Mouse (Mus musculus) hindbrain, embryonic 13.5 days (tissue): Measurements from ENCODE around the gene Tbx21. TPM values are rescaled to one million over a fixed set of nuclear protein-coding genes. Genes with fewer than 3 reads are reported as not detected.
A peak's percentile ranks its signal among the peaks of the same experiment; 100 is the strongest.

Experiments
- ATAC-seq: fragments of 200-750 bp; cut with Nextera tagmentation; 2 replicates; pipeline ENCODE4 v1.8.0; 2017; ENCODE audit warnings: moderate TSS enrichment; ENCODE audit not compliant: low FRiP score
- H3K27ac ChIP-seq: fragments of 300-500 bp; sonication (generic); 2 replicates; pipeline ENCODE4 v1.5.1; 2015; ENCODE audit warnings: inconsistent platforms, mild to moderate bottlenecking, moderate library complexity
- H3K27me3 ChIP-seq: fragments of 300-500 bp; sonication (generic); 2 replicates; pipeline ENCODE4 v1.6.1; 2015; ENCODE audit warnings: mild to moderate bottlenecking, inconsistent platforms
- H3K36me3 ChIP-seq: fragments of 300-500 bp; sonication (generic); 2 replicates; pipeline ENCODE4 v1.6.1; 2015; ENCODE audit warnings: mild to moderate bottlenecking, inconsistent platforms
- H3K4me1 ChIP-seq: fragments of 300-500 bp; sonication (generic); replicated peaks from 2 replicates; pipeline ENCODE4 v1.6.1; 2015; ENCODE audit warnings: inconsistent platforms
- H3K4me2 ChIP-seq: fragments of 300-500 bp; sonication (generic); 2 replicates; pipeline ENCODE4 v1.6.1; 2015; ENCODE audit warnings: inconsistent platforms, mild to moderate bottlenecking, moderate library complexity
- H3K4me3 ChIP-seq: fragments of 300-500 bp; sonication (generic); 2 replicates; pipeline ENCODE4 v1.5.1; 2015; ENCODE audit warnings: mild to moderate bottlenecking, inconsistent platforms
- H3K9ac ChIP-seq: fragments of 300-500 bp; sonication (generic); 2 replicates; pipeline ENCODE4 v1.6.1; 2015; ENCODE audit warnings: mild to moderate bottlenecking, inconsistent platforms
- H3K9me3 ChIP-seq: fragments of 300-500 bp; sonication (generic); 2 replicates; pipeline ENCODE4 v1.6.1; 2016; ENCODE audit warnings: inconsistent platforms
- WGBS: fragments of 180-500 bp; shearing (Covaris S2); methylation state at CpG from one replicate; pipeline ENCODE4 v1.1.7; 2015; 5-methylcytosine and 5-hydroxymethylcytosine counted together
- polyA plus RNA-seq: library from polyadenylated mRNA; unstranded; fragments of >200 nt; fragmentation: Nextera tagmentation; extraction: Ambion mirVana; gene quantifications from 2 replicates; pipeline ENCODE4 v1.2.1, GENCODE M21; 2015

Gene Tbx21
- 0.16 and 0.21 TPM in 2 replicates for polyA plus RNA-seq

DNA sequence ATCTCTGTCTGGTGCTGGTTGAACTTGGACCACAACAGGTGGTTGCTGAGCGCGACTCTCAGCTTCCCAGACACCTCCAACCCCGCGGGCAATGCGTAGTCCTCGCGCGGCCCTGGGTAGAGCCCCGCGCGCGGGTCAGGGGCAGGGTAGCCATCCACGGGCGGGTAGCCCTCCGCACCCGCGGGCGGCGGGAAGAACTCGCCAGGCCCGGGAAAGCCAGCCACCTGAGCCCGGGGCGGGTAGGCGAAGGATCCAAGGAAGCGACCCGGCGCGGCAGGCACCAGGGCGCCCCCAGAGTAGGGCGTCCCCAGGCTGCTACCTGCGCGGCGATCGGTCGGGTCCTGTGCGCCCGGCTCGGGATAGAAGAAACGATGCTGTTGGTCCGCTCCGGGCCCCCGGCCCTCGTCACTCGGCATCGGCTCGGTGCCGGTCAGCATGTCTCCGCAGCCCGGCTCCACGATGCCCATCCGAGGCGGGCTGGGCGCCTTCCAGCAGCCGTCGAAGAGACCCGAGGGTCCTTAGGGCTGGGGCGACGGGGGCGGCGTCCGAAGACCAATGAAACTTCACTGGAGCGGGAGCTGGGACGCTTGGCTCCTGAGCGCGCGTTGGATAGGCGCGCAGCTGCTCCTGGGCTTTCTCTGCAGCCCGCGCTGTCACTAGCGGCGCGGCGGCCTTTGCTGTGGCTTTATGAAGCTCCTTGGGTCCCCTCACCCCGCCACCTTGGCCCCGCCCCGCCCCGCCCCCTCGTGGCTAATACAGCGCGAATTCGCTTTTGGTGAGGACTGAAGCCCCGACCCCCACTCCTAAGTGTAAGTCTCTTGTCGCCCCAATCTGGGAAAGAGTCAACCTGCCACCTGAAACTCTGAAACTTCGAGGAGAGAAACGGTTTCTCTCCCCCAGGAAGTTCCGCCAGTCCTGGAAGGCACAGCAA, at the start of gene Tbx21:
Tbx21 (minus strand) TSS at position 661 of the 931 bp plus-strand sequence.
- Histone ChIP-seq H3K27ac (no peak within 1 kb of the TSS), H3K9me3 (no peaks in the 10 kb centered on the region), H3K4me3 (peak within 1 kb of the TSS; percentile 43), H3K4me2 (peak within 1 kb of the TSS; percentile 67), H3K9ac (peak within 1 kb of the TSS; percentile 55), H3K27me3 (peaks cover 80% of the 10 kb centered on the region), H3K4me1 (peaks cover 18% of the 10 kb centered on the region), H3K36me3 (no peaks in the 10 kb centered on the region)
- WGBS: under 1% methylated on average over 86 of the region's 87 CpGs
- no peak for ATAC-seq

DNA sequence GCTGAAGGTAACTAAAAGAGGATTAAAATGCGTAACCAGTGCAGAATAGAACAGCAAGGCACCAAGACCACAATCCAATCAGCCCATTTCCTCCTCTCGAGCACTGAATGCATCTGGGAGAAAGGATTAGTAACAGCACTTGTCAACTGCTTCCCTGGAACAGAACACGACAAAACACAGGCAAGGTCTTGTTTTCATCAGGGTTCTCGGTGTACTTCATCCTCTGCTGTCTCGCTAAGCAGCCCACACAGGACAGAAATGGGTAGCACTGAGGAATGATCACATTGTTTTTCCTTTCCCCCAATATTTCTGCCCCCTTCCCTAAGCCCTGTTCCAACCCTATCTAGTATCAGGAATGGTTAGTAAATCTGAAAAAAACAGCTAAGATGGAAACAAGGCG, 45.2 kb upstream of the Tbx21 start:
- no peak overlapping the region for H3K9ac ChIP-seq
- H3K27me3 ChIP-seq: no peaks in the 10 kb centered on the region
- no peak overlapping the region for H3K4me2 ChIP-seq
- peaks cover 93% of the 10 kb centered on the region for H3K36me3 ChIP-seq
- H3K9me3 ChIP-seq: no peaks in the 10 kb centered on the region
- no peak for ATAC-seq
- WGBS: 75% methylated on average over 6 of the region's 6 CpGs
- H3K4me3 ChIP-seq: no peak overlapping the region
- H3K4me1 ChIP-seq: no peaks in the 10 kb centered on the region
- no peak overlapping the region for H3K27ac ChIP-seq

DNA sequence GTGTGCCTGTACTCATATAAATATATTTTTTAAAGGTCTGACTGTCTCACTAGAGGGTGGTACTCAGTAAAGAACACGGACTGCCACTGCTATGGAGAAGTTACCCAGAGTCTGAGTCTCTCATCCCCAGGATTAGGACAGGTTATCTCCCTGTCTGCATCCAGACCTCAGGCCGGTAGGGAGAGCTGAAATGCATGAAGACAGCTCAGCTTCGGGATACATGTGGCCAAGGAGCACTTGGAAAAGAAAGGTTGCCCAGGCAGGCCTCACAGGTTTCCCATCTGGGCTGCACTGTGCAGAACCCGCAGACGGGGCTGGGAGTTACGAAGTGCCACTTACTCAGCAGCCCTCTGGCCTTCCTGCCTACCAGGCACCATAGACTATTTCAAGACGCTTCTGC, 41.9 kb upstream of the Tbx21 start:
- Histone ChIP-seq H3K27ac (no peak overlapping the region), H3K27me3 (no peaks in the 10 kb centered on the region), H3K4me3 (no peak overlapping the region), H3K9me3 (no peaks in the 10 kb centered on the region), H3K9ac (no peak overlapping the region), H3K4me1 (peaks cover 11% of the 10 kb centered on the region), H3K4me2 (no peak overlapping the region), H3K36me3 (peaks cover 66% of the 10 kb centered on the region)
- WGBS: 86% methylated on average over 7 of the region's 7 CpGs
- ATAC-seq: no peak

DNA sequence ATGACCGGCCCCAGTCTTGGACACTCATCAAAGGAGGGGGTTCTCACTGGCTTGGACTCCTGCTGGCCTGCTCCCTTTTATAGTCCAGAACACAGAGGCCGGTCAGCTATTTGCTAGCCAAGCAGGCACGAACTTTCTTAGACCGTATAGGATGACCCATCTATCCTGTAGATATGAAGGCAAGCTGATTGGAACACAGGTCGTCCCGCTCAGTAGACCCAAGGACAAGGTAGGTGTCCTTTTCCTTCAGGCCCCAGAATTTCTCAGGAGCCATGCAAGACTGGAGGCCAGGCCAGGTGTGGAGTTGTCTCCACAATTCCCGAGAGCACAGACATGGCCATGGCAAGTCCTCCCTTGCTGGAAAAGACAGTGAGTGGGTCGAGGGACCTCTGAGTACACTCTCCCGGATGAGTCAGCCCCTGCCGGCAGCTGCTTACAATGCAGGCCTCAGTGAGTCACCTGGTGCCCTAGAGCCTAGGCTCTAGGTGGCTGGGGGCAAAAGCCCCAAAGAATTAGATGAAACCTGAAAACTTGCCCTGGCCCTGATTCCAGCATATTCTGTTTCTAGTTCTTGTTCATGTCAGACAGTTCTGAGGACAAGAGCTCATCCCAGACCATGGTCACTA, 37.6 kb upstream of the Tbx21 start:
- peak overlapping the region; percentile 74; the same call in 1 of the 2 replicates for H3K4me3 ChIP-seq
- peaks cover 38% of the 10 kb centered on the region for H3K4me1 ChIP-seq
- ATAC-seq: no peak
- 11% methylated on average over 10 of the region's 10 CpGs for WGBS
- H3K36me3 ChIP-seq: peaks cover 38% of the 10 kb centered on the region
- peak overlapping the region; percentile 80 for H3K4me2 ChIP-seq
- H3K9ac ChIP-seq: peak overlapping the region; percentile 92
- H3K27me3 ChIP-seq: peaks cover 11% of the 10 kb centered on the region
- H3K9me3 ChIP-seq: no peaks in the 10 kb centered on the region
- peak overlapping the region; percentile 97; the same call in 1 of the 2 replicates for H3K27ac ChIP-seq

DNA sequence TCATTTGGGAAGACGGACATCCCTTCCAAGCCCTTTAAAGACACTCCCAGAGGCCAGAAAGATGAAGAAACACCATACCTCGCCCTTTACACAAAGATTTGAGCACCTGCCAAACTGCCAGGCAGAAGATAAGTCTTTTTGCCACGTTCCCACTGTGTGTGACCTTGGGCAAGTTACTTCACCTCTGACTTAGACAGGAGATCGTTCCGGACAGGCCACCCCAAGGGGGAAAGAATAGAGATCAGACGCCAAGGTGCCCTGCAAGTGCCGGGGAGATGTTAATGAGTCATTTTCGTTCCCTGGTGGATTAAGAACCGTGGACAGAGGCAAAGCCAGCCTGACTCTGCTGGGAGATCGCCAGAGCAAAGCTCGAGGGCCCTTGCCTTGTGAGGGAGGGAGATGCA, 36.9 kb upstream of the Tbx21 start:
- H3K4me3 ChIP-seq: peak overlapping the region; percentile 74
- H3K27ac ChIP-seq: peak overlapping the region; percentile 97
- peak overlapping the region; percentile 80 for H3K4me2 ChIP-seq
- ATAC-seq: no peak
- WGBS: 0% methylated on average over 11 of the region's 11 CpGs
- peak overlapping the region; percentile 92 for H3K9ac ChIP-seq
- peaks cover 38% of the 10 kb centered on the region for H3K36me3 ChIP-seq
- peaks cover 11% of the 10 kb centered on the region for H3K27me3 ChIP-seq
- H3K9me3 ChIP-seq: no peaks in the 10 kb centered on the region
- H3K4me1 ChIP-seq: peaks cover 42% of the 10 kb centered on the region

DNA sequence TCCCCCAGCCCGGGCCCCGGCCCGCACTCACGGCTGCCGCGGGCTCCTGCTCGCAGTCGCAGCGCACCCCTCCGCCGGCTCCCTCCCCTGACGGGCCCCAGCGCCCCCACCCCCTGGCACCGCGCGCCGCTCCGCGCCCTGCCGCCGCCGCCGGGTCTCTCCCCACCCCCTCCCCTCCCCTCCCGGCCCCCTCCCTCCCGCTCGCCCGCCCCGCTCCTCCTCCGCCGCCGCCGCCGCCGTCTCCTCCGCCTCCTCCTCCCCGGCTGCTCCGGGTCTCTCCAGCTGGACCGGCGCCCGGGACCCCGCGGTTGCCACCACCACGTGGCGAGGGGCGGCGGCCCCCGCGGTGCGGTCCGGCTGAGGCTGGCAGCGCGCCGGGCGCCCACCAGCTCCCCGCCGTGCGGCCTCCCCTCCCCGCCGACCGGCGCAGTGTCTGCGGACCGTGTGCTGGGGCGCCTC, 36.2 kb upstream of the Tbx21 start, which contains the start of gene Tbkbp1:
Tbkbp1 (minus strand) TSS at position 153 of the 459 bp plus-strand sequence.
- Histone ChIP-seq H3K36me3 (peaks cover 37% of the 10 kb centered on the region), H3K4me2 (peak within 1 kb of the TSS; percentile 80), H3K27me3 (peaks cover 11% of the 10 kb centered on the region), H3K4me3 (peak within 1 kb of the TSS; percentile 74), H3K9me3 (no peaks in the 10 kb centered on the region), H3K4me1 (peaks cover 47% of the 10 kb centered on the region), H3K9ac (peak within 1 kb of the TSS; percentile 92), H3K27ac (peak within 1 kb of the TSS; percentile 97)
- 0% methylated on average over 20 of the region's 64 CpGs for WGBS
- peak; percentile 18 for ATAC-seq

DNA sequence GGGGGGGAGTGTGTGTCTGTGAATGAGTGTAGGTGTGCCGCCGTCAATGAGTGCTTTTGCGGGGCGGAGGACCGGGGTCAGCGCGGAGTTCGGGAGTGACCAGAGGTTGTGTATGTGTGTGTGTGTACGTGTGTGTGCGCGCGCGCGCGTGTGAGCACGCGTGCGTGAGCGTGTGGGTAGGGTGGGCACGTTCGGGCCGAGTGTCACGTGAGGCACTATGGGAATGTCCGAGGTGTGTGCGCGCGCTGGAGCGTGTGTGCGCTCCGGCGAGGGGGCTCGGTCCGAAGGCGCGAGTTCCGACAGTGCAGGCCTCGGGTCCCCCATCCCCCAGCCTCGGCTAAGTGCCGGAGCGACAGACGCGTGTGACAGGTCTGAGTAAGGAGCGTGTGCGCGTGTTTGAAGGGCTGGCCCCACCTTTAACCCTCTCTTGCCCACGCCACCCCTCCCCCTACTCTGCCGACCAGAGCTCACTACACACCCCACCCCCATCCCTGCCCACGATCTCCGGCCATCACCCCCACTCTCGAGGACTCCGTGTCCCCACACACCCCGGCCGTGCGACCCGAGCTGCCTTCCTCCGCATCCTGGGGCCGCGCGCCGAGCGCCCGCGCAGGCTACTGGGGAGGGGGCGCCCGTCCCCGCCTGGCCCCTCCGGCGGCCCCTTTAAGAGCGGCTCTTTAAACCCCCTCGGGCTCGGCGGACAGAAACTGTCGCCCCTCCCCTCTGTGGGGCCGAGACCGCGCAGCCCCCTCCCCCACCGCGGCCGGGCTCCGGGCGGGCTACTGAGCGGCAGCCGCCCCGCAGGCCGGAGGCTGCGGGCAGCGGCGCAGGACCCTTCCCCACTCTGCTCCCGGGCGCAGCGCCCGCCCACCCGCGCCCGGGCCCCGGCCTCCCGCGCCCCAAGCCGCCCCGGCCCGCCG, 35.5 kb upstream of the Tbx21 start:
- peaks cover 38% of the 10 kb centered on the region for H3K36me3 ChIP-seq
- peak; percentile 82 for ATAC-seq
- H3K4me2 ChIP-seq: peak overlapping the region; percentile 80
- peak overlapping the region; percentile 97 for H3K27ac ChIP-seq
- no peaks in the 10 kb centered on the region for H3K9me3 ChIP-seq
- H3K4me1 ChIP-seq: peaks cover 47% of the 10 kb centered on the region
- WGBS: under 1% methylated on average over 91 of the region's 102 CpGs
- H3K9ac ChIP-seq: peak overlapping the region; percentile 92
- H3K27me3 ChIP-seq: peaks cover 11% of the 10 kb centered on the region
- H3K4me3 ChIP-seq: peak overlapping the region; percentile 74

DNA sequence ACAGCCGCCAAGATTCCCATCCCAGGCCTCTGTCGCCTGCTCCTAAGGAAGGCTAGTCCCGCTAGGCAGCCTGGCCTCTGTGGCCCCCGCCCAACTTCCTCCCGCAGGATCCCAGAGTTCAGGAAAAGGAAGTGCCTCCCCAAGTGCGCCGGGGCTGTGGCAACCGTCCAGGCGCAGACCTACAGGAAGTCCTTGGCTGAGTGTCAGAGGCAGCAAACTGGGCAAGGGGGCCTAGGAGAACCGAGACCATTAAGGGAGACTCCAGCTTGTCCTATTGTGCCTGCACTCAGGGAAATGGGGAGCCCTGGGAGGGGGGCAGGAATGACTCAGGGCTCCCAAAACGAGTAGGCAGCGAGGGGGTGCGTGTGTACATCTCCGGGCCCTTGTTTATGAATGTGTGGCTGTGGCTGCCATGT, 34.9 kb upstream of the Tbx21 start:
- peaks cover 47% of the 10 kb centered on the region for H3K4me1 ChIP-seq
- H3K27me3 ChIP-seq: peaks cover 11% of the 10 kb centered on the region
- H3K9ac ChIP-seq: peak overlapping the region; percentile 92
- H3K36me3 ChIP-seq: peaks cover 39% of the 10 kb centered on the region
- peak overlapping the region; percentile 97 for H3K27ac ChIP-seq
- no peak; the same call in 1 of the 2 replicates for ATAC-seq
- H3K9me3 ChIP-seq: no peaks in the 10 kb centered on the region
- H3K4me2 ChIP-seq: peak overlapping the region; percentile 80
- 3% methylated on average over 14 of the region's 14 CpGs for WGBS
- peak overlapping the region; percentile 74 for H3K4me3 ChIP-seq

DNA sequence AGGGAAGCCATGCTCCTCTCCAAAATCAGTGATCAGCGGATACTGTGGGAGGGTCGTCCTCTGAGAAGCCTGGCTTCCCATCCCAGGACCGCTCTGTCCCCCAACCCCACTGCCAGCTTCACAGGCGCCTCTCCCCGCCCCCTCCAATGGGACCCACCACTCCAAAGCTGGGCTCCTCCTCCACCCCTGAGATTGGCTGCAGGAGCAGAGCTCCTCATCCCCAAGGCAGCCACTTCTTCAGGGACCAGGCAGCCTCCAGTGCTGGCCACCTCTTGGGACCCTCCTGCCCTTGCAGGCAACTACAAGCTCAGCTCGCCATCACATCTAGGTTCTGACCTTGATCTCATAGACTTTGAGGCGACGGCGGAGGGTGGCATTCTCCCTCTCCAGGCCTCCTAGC, 33.9 kb upstream of the Tbx21 start:
- ATAC-seq: no peak
- Histone ChIP-seq H3K4me3 (peak overlapping the region; percentile 74), H3K9ac (peak overlapping the region; percentile 92), H3K4me2 (peak overlapping the region; percentile 80), H3K36me3 (peaks cover 46% of the 10 kb centered on the region), H3K27me3 (peaks cover 11% of the 10 kb centered on the region), H3K27ac (no peak overlapping the region), H3K4me1 (peaks cover 47% of the 10 kb centered on the region), H3K9me3 (no peaks in the 10 kb centered on the region)
- 23% methylated on average over 9 of the region's 9 CpGs for WGBS

DNA sequence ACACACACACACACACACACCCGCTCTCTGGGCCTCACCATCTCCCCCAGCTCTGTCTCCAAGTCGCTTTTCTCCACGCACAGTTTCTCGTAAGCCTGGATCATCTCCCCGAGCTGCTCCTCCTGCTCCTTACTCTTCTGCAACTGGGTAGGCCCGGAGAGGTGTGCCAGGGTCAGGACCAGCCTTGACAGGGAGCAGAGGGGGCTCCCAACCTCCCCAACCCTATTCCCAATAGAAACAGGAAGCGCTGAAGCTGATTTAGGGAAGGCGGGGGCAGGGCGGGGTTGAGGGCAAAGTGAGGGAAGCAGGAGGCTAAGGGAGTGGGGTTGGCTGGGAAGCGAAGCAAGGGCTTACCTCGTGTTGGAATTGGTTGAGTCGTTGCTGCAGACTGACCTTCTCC, 33.5 kb upstream of the Tbx21 start:
- WGBS: 31% methylated on average over 12 of the region's 12 CpGs

DNA sequence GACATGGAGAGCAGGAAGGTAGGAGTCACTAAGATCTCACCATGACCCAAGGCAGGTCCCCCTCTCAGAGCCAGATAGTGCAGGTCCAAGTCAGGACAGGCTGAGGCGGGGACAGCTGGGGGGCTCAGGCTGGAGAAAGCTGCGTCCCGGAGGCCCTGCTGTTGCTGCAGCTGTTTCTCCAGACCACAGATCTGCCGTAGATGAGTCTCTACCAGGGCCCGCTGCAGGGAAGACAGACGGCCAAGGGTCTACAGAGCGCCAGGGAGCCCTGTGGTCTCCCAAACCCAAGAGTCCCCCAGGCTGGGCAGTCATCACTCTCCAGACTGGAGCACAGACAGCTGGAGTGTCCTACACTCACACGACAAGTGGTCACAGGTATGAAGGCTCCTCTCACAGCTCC, 32.2 kb upstream of the Tbx21 start:
- WGBS: 77% methylated on average over 8 of the region's 8 CpGs
- H3K36me3 ChIP-seq: peaks cover 57% of the 10 kb centered on the region
- no peak overlapping the region for H3K4me2 ChIP-seq
- no peaks in the 10 kb centered on the region for H3K9me3 ChIP-seq
- no peak for ATAC-seq
- H3K27ac ChIP-seq: no peak overlapping the region
- peak overlapping the region; percentile 39; the same call in 1 of the 2 replicates for H3K9ac ChIP-seq
- peaks cover 12% of the 10 kb centered on the region for H3K27me3 ChIP-seq
- H3K4me1 ChIP-seq: peaks cover 39% of the 10 kb centered on the region
- H3K4me3 ChIP-seq: no peak overlapping the region

More for the DNA sequence above, 33.5 kb upstream of the Tbx21 start:
- Histone ChIP-seq H3K9me3 (no peaks in the 10 kb centered on the region), H3K4me3 (peak overlapping the region; percentile 74; the same call in 1 of the 2 replicates), H3K4me2 (peak overlapping the region; percentile 80), H3K27ac (no peak overlapping the region), H3K27me3 (peaks cover 11% of the 10 kb centered on the region), H3K9ac (peak overlapping the region; percentile 55), H3K36me3 (peaks cover 51% of the 10 kb centered on the region), H3K4me1 (peaks cover 47% of the 10 kb centered on the region)
- ATAC-seq: no peak
